Mouse (Mus musculus): Measurements from ENCODE around the gene Ctcfl.

GRCm38 (mm10) chr2:173049231-173049630 is 70.1 kb downstream of the Ctcfl start:
- TF ChIP-seq EP300 (optimal IDR thresholded peaks at IDR 0.05) (no peak), CTCF (IDR thresholded peaks at IDR 0.05; ENCODE audit: low read depth) (no peak)
